Mouse (Mus musculus): ENCODE data around the gene Tmem205.

The Tmem205 gene

GRCm38 (mm10) chr9:21927208-21927753 is at the start of gene Tmem205, which contains the start of gene Ccdc159:
Gene Tmem205, minus strand, starts transcription at chr9:21927556.
Gene Ccdc159, plus strand, starts transcription at chr9:21927471.
- in situ Hi-C loops (cut with MboI; ENCODE audit: low sequenced_read_pairs) = no loop called here

DNA sequence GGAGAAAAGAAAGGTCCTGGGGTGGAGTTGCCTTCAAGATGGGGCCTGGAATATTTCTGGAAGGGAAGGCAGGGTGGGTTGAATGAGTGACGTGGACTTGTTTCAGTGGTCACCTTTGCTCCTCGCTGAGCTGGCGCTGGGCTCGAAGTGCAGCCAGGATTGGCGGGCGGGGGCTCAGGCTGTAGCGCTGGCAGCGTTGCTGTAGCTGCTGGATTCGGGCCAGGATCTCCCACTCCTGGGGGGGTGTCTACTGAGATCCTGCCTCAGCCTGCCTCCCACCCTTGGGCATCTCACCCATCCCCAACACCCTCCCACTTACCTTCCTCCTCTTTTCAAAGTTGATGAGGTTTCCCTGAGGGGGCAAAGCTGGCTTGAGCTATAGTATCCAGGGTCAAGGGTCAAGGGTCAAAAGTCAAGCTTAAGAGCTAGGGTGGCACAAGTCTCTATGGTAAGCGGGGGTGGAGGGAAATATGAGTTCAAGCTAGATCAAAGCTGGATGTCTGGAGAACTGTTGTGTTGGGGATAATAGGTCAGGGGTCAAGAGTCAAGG is 49.3 kb upstream of the Tmem205 start:
- in situ Hi-C loops (cut with MboI; ENCODE audit: low sequenced_read_pairs) = no loop called here

GRCm38 (mm10) chr9:21969304-21969703 is 41.9 kb upstream of the Tmem205 start:
- in situ Hi-C loops (cut with MboI; ENCODE audit: low sequenced_read_pairs) = no loop called here

GRCm38 (mm10) chr9:21968883-21969282 is 41.5 kb upstream of the Tmem205 start:
- in situ Hi-C loops (cut with MboI; ENCODE audit: low sequenced_read_pairs) = no loop called here

DNA sequence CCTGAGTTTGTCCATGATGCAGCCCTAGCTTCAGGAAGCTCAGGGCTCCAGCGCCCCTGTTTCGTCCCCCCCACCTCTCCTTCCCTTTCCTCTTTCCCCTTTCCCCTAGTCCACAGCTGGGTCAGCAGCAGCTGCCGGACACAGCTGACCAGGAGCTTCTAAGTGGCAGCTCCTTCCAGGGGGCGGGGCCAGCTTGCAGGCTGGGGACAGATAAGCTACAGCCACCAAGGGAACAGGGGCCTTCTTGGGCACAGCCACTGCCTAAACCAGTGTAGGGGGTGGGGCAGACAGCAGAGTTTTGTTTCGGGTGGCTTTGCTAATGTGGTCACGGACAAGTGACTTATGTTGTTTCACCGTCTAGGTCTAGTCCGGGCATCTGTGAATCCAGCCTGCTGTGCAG is 36.1 kb upstream of the Tmem205 start, which contains the start of gene Epor:
Epor (minus strand) TSS at position 90 of the 400 bp plus-strand sequence.
- in situ Hi-C loops (cut with MboI; ENCODE audit: low sequenced_read_pairs) = no loop called here

DNA sequence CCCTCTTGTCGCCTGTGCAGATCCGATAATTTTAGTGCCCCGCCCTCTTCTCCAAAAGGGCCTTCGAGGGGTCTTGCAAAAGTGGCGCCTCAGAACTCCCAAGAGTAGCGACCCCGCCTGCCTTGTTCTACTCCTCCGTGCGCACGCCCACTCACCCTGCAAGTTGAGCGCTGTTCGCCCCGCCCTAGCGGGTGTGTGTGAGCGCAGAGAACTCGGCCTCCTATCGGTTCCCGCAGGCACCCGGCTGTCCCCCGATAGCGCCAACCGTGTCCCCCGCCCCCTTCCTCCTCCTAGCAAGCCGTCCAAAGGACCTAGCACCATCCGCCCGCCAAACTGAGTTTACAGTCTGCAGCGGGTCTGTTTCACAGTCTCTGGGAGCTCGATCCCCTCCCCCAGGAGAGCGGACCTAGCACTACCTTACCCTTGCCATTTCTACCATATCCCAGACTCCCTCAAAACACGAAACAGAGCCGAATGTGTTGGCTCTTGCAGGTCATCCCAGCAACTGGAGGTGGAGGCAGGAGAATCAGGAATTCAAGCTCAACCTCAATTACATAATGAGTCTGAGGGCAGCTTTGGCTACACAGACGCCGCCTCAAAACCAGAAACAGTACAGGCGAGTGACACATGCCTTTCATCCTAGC is 35.2 kb upstream of the Tmem205 start:
- in situ Hi-C loops (cut with MboI; ENCODE audit: low sequenced_read_pairs) = no loop called here

DNA sequence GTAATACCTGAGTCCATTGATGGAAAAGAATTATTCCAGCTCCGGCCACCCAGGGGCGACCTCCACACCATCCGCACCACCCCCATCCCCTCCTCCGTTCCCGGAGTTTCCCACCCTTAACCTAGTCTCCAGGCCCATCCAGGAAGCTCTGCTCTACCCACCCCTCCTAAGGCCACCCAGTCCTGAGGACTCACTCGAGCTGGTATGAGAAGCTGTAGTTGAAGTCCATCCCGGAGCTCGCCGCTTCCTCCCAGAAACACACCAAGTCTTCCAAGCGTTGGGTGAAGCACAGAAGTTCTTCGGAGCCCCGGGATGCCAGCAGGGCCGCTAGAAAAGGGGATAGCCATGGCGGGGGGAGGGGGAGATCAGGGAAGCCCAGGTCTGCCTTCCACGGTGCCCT is 34.7 kb upstream of the Tmem205 start:
- in situ Hi-C loops (cut with MboI; ENCODE audit: low sequenced_read_pairs) = no loop called here

GRCm38 (mm10) chr9:21961366-21961980 is 34.1 kb upstream of the Tmem205 start:
- in situ Hi-C loops (cut with MboI; ENCODE audit: low sequenced_read_pairs) = no loop called here

GRCm38 (mm10) chr9:21960558-21961208 is 33.3 kb upstream of the Tmem205 start:
- in situ Hi-C loops (cut with MboI; ENCODE audit: low sequenced_read_pairs) = no loop called here

DNA sequence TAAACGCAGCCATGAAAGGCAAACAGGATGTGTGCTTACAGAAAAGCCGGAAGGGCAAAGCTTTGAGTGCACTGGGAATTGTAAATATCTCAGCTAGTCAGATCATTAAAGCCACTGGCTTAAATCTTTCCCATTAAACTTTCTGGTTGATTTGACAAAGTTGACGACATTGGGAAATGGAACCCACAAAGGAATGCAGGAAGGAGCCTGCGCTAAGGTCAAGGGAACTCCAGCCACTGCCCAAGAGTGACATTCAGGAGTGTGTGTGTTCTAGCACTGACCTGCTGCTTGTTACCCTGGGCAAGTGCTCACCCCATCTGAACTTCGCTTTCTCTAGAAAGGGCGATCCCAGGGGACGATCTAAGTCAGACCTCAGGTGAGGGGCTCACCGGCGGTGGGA is 32.8 kb upstream of the Tmem205 start:
- in situ Hi-C loops (cut with MboI; ENCODE audit: low sequenced_read_pairs) = no loop called here

GRCm38 (mm10) chr9:21959244-21959643 is 31.9 kb upstream of the Tmem205 start:
- in situ Hi-C loops (cut with MboI; ENCODE audit: low sequenced_read_pairs) = no loop called here

GRCm38 (mm10) chr9:21958372-21958771 is 31.0 kb upstream of the Tmem205 start:
- in situ Hi-C loops (cut with MboI; ENCODE audit: low sequenced_read_pairs) = no loop called here

GRCm38 (mm10) chr9:21955570-21956281 is 28.4 kb upstream of the Tmem205 start, which contains the start of gene Swsap1:
Gene Swsap1, plus strand, starts transcription at chr9:21955755.
- in situ Hi-C loops (cut with MboI; ENCODE audit: low sequenced_read_pairs) = no loop called here

DNA sequence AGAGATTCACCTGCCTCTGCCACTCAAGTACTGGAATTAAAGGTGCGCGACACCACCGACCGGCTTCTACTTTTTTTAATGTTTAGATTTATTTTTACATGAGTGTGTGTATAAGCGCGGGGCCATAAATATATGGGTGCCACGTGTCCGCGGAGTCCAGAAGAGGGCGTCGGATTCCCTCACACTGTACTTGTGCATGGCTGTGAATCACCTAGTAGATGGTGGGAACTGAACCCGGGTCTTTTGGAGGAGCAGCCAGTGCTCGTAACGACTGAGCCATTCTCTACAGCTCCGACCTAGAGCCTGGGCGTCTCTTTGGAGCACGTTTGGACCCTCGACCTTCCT is 27.8 kb upstream of the Tmem205 start:
- in situ Hi-C loops (cut with MboI; ENCODE audit: low sequenced_read_pairs) = no loop called here

- in situ Hi-C loops (cut with MboI; ENCODE audit: low sequenced_read_pairs) = no loop called here
These were observed 27.3 kb upstream of the Tmem205 start for GRCm38 (mm10) chr9:21954635-21955034.

DNA sequence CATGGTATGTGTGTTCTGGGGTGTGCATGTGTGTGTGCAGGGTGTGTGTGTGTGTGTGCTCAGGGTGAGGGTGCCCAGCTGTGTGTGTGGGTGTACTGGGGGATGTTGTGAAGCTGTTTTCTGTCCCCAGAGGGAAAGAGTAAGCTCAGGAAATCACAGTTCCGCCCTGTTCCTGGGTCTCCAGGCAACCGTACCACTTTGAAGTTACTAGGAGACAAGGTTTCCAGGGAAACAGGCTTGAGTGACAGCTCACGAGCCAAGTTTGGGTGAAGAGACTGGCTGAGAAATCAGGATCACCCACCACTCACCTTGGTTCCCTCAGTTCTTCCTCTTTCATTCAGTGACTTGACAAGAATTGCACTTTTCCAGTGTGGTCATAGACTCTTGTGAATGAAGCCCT is 26.2 kb upstream of the Tmem205 start:
- in situ Hi-C loops (cut with MboI; ENCODE audit: low sequenced_read_pairs) = no loop called here

GRCm38 (mm10) chr9:21951977-21952376 is 24.6 kb upstream of the Tmem205 start:
- in situ Hi-C loops (cut with MboI; ENCODE audit: low sequenced_read_pairs) = no loop called here

- in situ Hi-C loops (cut with MboI; ENCODE audit: low sequenced_read_pairs) = no loop called here
These were observed 23.0 kb upstream of the Tmem205 start for GRCm38 (mm10) chr9:21950322-21950721.

GRCm38 (mm10) chr9:21948790-21949189 is 21.4 kb upstream of the Tmem205 start:
- in situ Hi-C loops (cut with MboI; ENCODE audit: low sequenced_read_pairs) = no loop called here

GRCm38 (mm10) chr9:21948146-21948545 is 20.8 kb upstream of the Tmem205 start:
- in situ Hi-C loops (cut with MboI; ENCODE audit: low sequenced_read_pairs) = no loop called here
